Mouse (Mus musculus): ENCODE data around the gene C1qc. TPM values are rescaled to one million over a fixed set of nuclear protein-coding genes. Genes with fewer than 3 reads are reported as not detected.

Gene C1qc
- polyA plus RNA-seq, 1 experiment from 2014 or later, result 34.8 TPM

DNA sequence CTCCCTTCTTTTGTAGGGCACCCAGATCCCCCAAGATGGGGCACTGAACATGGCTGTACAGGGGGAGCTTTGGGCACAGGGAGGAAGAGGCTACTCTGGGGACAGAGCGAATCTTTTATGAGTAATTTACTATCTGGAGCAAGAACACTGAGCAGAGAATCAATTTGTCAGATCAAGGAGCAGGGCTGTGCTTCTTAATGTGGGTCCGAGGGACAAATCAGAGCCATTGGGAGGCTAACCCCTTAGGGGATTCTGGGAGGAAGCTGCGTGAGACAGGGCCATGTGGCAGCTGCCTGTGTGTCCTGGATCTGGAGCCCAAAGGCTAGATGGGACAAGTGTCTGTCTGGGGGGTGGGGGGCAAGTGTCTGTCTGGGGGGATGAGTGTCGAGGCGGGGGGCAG, 27.3 kb downstream of the C1qc start:
- Histone ChIP-seq H3K27me3 (peaks cover 9% of the 10 kb centered on the region), H3K36me3 (no peaks in the 10 kb centered on the region), H3K4me2 (no peak overlapping the region), H3K4me1 (peaks cover 14% of the 10 kb centered on the region), H3K9ac (no peak overlapping the region), H3K4me3 (no peak overlapping the region), H3K9me3 (no peaks in the 10 kb centered on the region), H3K27ac (no peak overlapping the region)
- ATAC-seq (ENCODE audit: insufficient number of reproducible peaks, low FRiP score, low TSS enrichment, low read depth), result no peak
- 58% methylated on average over 5 of the region's 5 CpGs for WGBS

DNA sequence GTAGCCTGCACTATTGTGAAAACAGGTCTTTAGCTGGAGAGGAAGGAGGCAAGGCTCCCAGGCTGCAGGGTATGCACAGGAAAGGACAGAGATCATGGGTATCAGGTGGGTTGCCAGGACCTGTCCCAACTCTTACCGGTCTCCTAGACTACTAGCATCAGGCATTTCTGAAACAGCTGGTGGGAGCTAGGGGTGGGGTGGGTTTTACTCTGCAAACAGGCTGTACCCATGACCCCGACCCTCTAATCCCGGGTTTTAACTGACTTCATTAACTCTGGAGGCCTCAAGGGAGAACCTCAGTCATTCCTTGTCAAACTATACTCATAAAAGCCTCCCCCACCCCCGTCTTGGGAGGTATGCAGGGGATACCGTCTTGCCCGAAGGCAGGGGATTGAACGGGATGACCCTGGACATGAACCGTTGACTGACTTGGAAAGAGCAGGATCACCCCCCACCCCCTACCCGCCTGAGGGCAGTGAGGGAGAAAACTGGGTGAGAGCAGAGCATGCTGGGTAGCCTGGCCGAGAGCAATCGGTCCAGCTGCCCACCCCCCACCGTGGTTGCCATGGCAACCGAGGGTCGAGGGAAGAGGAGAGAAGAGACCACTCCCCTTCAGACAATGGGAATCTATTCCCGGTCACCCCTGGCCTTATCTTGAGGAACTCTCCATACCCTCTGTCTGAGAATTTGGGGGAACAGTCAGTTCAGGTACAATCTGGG, 28.0 kb downstream of the C1qc start:
- WGBS, result 7% methylated on average over 15 of the region's 15 CpGs
- Histone ChIP-seq H3K27me3 (peaks cover 9% of the 10 kb centered on the region), H3K4me2 (no peak overlapping the region), H3K4me1 (peaks cover 14% of the 10 kb centered on the region), H3K36me3 (no peaks in the 10 kb centered on the region), H3K9ac (no peak overlapping the region), H3K9me3 (no peaks in the 10 kb centered on the region), H3K4me3 (no peak overlapping the region), H3K27ac (no peak overlapping the region)
- no peak for ATAC-seq (ENCODE audit: insufficient number of reproducible peaks, low FRiP score, low TSS enrichment, low read depth)

DNA sequence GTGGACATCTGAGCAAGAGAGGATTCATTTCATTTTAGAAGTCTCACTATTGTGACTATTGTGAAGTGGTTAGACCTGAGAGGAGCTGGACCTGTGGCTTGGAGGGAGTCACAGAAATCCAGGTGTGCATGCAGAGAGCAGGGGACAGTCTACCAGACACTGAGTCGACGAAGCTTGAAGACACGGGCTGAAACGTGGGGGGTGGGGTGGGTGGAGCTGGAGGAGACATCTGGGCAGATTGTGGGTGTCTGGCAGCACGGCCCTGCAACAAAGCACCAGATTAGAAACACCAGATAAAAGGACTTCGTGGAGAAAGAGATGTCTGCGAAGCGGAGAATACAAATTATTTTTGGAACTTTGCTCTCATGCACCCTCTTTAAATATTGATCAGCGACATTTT, 29.3 kb downstream of the C1qc start:
- Histone ChIP-seq H3K27me3 (peaks cover 9% of the 10 kb centered on the region), H3K9ac (no peak overlapping the region), H3K27ac (no peak overlapping the region), H3K9me3 (no peaks in the 10 kb centered on the region), H3K4me1 (peaks cover 14% of the 10 kb centered on the region), H3K4me2 (no peak overlapping the region), H3K36me3 (no peaks in the 10 kb centered on the region), H3K4me3 (no peak overlapping the region)
- WGBS, result 47% methylated on average over 9 of the region's 9 CpGs
- ATAC-seq (ENCODE audit: insufficient number of reproducible peaks, low FRiP score, low TSS enrichment, low read depth), result no peak

DNA sequence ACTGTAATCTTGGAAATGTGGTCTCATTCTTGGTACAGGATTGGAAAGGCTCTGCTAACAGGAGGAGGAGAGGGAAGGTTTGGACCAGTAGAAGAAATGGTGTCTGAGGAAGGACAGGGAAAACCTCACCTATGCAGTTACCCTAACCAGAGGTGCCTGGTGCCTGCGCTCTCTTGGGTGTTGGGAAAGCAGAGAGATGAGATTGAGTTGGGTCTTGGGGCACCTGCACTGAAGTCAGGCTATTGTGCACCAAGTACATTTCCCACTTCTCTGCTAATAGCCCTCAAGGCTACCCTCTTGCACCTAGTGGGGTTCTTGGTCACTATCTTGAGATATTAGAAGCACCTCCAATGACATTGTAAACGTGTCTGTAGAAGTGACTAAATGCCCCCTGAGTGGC, 30.5 kb downstream of the C1qc start:
- Histone ChIP-seq H3K27ac (no peak overlapping the region), H3K4me2 (no peak overlapping the region), H3K4me3 (no peak overlapping the region), H3K27me3 (peaks cover 9% of the 10 kb centered on the region), H3K9ac (no peak overlapping the region), H3K36me3 (no peaks in the 10 kb centered on the region), H3K9me3 (no peaks in the 10 kb centered on the region), H3K4me1 (peaks cover 14% of the 10 kb centered on the region)
- ATAC-seq (ENCODE audit: insufficient number of reproducible peaks, low FRiP score, low TSS enrichment, low read depth), result no peak
- 73% methylated on average over 2 of the region's 2 CpGs for WGBS

DNA sequence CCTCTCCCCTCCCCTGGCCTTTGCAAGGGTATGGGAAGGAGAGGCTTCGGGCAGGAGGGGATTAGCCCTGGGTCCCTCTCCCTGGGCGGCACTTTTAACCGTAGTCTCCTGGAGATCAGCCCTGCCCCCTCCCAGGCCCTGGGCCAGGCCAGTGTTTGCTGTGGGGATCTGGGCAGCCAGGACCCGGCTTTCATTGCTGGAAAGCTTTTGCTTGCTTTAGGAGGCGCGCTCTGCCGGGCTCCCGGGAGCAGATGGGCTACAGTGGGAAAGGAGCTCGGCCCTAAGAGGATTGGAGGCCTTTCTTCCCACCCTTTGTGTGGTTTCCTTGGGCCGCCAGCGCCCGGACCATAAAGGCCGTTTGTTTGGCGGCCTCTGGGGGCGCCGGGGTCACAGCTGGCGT, 31.1 kb downstream of the C1qc start:
- Histone ChIP-seq H3K36me3 (no peaks in the 10 kb centered on the region), H3K27me3 (peaks cover 9% of the 10 kb centered on the region), H3K4me2 (no peak overlapping the region), H3K9ac (no peak overlapping the region), H3K9me3 (no peaks in the 10 kb centered on the region), H3K27ac (no peak overlapping the region), H3K4me3 (no peak overlapping the region), H3K4me1 (peaks cover 14% of the 10 kb centered on the region)
- 12% methylated on average over 17 of the region's 17 CpGs for WGBS
- ATAC-seq (ENCODE audit: insufficient number of reproducible peaks, low FRiP score, low TSS enrichment, low read depth), result no peak

DNA sequence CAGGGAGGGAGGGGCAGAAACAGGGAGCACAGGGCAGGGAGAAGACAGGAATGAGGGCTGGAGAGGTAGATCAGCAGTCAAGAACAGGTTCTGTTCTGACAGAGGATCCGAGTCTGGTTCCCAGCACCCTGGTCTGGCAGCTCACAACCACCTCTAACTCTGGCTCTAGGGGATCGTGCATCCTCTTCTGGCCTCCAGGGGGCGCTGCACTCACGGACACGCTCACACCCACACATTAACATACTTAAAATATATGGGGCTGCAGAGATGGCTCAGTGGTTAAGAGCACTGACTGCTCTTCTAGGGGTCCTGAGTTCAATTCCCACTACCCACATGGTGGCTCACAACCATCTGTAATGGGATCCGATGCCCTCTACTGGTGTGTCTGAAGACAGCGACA, 32.8 kb downstream of the C1qc start:
- Histone ChIP-seq H3K27me3 (peaks cover 9% of the 10 kb centered on the region), H3K4me3 (no peak overlapping the region), H3K4me2 (no peak overlapping the region), H3K9ac (no peak overlapping the region), H3K27ac (no peak overlapping the region), H3K4me1 (peaks cover 13% of the 10 kb centered on the region), H3K36me3 (no peaks in the 10 kb centered on the region), H3K9me3 (no peaks in the 10 kb centered on the region)
- no peak for ATAC-seq (ENCODE audit: insufficient number of reproducible peaks, low FRiP score, low TSS enrichment, low read depth)
- WGBS, result 86% methylated on average over 7 of the region's 7 CpGs

DNA sequence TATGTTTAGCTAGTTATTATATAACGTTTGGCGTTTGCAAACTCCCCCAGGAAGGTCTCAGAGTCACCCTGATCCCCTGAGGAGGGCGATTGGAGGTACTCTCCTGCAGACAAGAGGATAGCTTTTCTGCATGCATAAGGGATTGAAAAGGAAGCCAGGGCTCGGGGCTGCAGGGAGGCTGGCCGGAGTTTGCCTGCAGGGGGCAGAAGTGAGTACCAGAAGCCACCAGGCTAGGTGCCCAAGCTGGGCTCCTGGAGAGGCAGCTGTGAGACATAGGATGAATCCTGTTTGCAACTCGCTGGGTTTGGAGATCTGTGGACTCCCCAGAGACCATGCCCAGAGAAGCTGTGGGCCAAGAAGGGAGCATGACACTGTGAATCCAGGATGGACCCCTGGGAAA, 37.8 kb downstream of the C1qc start:
- no peaks in the 10 kb centered on the region for H3K4me1 ChIP-seq

DNA sequence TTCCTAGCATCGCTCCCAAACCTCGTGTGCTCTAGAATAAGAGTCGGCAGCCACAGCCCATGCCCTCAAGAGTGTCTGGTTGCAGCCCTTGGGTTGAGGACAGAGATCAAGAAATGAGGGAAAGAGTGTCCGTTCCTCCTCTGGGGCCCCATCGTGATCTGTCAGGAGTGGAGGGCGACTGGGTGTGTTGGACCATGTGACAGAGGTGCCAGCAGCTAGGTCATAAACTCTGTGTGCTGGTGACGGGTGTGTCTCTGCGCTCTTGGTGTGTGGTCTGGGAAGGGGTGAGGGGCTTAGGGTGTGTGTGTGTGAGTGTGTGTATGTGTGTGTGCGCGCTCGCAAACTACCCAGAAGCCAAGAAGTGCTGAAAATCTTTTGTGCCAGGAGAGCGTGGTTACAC, 39.9 kb downstream of the C1qc start:
- Histone ChIP-seq H3K36me3 (no peaks in the 10 kb centered on the region), H3K9me3 (no peaks in the 10 kb centered on the region), H3K4me3 (no peak overlapping the region), H3K27me3 (no peaks in the 10 kb centered on the region), H3K9ac (no peak overlapping the region), H3K27ac (no peak overlapping the region), H3K4me2 (no peak overlapping the region), H3K4me1 (no peaks in the 10 kb centered on the region)
- WGBS, result 57% methylated on average over 12 of the region's 12 CpGs
- no peak for ATAC-seq (ENCODE audit: insufficient number of reproducible peaks, low FRiP score, low TSS enrichment, low read depth)

More for the DNA sequence above, 37.8 kb downstream of the C1qc start:
- WGBS, result 37% methylated on average over 6 of the region's 6 CpGs
- H3K27me3 ChIP-seq, result no peaks in the 10 kb centered on the region
- H3K4me2 ChIP-seq, result no peak overlapping the region
- H3K36me3 ChIP-seq, result no peaks in the 10 kb centered on the region
- H3K27ac ChIP-seq, result no peak overlapping the region
- H3K9ac ChIP-seq, result no peak overlapping the region
- H3K4me3 ChIP-seq, result no peak overlapping the region
- no peaks in the 10 kb centered on the region for H3K9me3 ChIP-seq
- ATAC-seq (ENCODE audit: insufficient number of reproducible peaks, low FRiP score, low TSS enrichment, low read depth), result no peak

DNA sequence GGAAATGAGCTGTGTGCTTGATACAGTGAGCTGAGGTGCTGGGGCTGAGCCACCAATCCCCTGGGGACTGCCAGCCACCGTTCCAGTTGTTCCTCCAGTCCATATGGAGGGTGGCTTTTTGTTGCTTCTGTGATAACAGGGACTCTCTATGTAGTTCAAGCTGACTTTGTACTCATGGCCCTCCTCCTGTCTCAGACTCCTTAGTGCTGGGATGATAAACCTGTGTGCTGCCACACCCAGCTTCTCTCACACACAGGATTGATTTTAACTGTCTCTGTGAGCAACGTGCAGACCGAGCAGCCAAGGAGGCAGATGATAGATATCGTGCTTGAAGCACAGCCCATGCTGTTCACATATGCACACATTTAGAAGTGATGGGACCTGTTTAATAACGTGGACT, 40.7 kb downstream of the C1qc start:
- H3K4me2 ChIP-seq, result no peak overlapping the region
- no peak for ATAC-seq (ENCODE audit: insufficient number of reproducible peaks, low FRiP score, low TSS enrichment, low read depth)
- H3K9ac ChIP-seq, result no peak overlapping the region
- H3K4me3 ChIP-seq, result no peak overlapping the region
- no peak overlapping the region for H3K27ac ChIP-seq
- no peaks in the 10 kb centered on the region for H3K4me1 ChIP-seq
- no peaks in the 10 kb centered on the region for H3K36me3 ChIP-seq
- 43% methylated on average over 5 of the region's 5 CpGs for WGBS
- no peaks in the 10 kb centered on the region for H3K9me3 ChIP-seq
- no peaks in the 10 kb centered on the region for H3K27me3 ChIP-seq

DNA sequence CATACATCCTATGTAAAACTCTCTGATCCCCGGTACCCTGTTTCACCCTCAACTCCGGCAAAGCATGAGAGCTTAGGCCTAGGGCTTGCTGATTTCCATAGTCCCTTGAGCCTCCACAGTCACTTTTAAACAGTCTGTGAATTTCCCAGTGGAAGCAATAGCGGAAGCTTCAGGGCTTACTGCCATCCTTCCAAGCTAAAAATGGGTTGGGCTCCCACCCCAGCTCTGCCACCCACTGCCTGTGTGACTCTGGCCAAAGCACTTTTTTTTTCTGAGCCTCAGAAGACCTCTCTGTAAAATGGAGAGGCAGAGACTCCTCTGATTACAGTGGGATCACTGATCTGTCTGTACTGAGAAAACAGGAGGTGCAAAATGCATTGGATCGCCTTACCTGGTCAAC, 44.3 kb downstream of the C1qc start:
- H3K4me1 ChIP-seq, result no peaks in the 10 kb centered on the region
- H3K27me3 ChIP-seq, result no peaks in the 10 kb centered on the region
- H3K27ac ChIP-seq, result no peak overlapping the region
- ATAC-seq (ENCODE audit: insufficient number of reproducible peaks, low FRiP score, low TSS enrichment, low read depth), result no peak
- H3K36me3 ChIP-seq, result no peaks in the 10 kb centered on the region
- no peak overlapping the region for H3K9ac ChIP-seq
- H3K9me3 ChIP-seq, result no peaks in the 10 kb centered on the region
- no peak overlapping the region for H3K4me2 ChIP-seq
- H3K4me3 ChIP-seq, result no peak overlapping the region
- WGBS, result 51% methylated on average over 4 of the region's 4 CpGs

DNA sequence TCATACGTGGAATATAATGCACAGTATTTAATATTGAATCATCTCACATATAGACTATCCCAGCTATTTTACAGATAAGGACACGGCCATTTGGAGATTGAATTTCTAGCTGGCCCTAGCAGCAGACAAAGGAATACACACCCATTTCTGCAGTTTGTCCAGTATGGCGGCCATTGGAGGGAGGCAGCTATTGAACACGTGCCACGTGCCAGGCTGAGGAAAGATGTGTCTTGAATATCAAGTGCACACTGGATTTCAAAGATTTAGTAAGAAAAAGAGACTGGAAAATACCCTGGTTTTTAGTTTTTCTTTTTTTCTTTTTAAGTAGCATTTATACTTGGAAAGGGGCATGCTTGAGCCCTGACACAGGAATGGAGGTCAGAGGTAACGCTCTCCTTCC, 45.7 kb downstream of the C1qc start:
- Histone ChIP-seq H3K27me3 (no peaks in the 10 kb centered on the region), H3K4me3 (no peak overlapping the region), H3K4me2 (no peak overlapping the region), H3K27ac (no peak overlapping the region), H3K9ac (no peak overlapping the region), H3K4me1 (no peaks in the 10 kb centered on the region), H3K9me3 (no peaks in the 10 kb centered on the region), H3K36me3 (no peaks in the 10 kb centered on the region)
- no peak for ATAC-seq (ENCODE audit: insufficient number of reproducible peaks, low FRiP score, low TSS enrichment, low read depth)
- WGBS, result 80% methylated on average over 6 of the region's 6 CpGs

DNA sequence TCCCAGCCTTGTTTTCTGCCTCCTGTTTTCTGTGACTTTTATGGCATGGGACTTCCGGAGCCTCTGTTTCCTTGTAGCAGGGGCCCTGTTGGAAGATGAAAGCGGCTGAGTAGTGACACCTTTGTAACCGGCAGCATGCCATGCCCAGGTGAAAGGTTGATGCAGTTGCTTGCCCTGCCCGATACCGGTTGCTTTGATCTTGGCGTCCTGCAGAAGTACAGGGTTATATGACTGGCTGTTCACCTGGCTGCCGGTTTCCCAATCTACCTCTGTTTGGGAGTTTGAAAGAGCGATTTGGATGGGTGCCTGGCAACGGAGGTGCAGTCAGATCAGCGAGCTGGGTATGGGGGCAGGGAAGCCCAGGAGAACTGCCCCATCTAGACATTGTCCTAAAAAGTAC, 50.1 kb downstream of the C1qc start:
- Histone ChIP-seq H3K36me3 (no peaks in the 10 kb centered on the region), H3K27me3 (peaks cover 15% of the 10 kb centered on the region), H3K4me3 (no peak overlapping the region), H3K9ac (no peak overlapping the region), H3K27ac (no peak overlapping the region), H3K4me2 (no peak overlapping the region), H3K9me3 (no peaks in the 10 kb centered on the region), H3K4me1 (peaks cover under 1% of the 10 kb centered on the region; the same call in 1 of the 2 replicates)
- ATAC-seq (ENCODE audit: insufficient number of reproducible peaks, low FRiP score, low TSS enrichment, low read depth), result no peak
- 58% methylated on average over 10 of the region's 10 CpGs for WGBS

DNA sequence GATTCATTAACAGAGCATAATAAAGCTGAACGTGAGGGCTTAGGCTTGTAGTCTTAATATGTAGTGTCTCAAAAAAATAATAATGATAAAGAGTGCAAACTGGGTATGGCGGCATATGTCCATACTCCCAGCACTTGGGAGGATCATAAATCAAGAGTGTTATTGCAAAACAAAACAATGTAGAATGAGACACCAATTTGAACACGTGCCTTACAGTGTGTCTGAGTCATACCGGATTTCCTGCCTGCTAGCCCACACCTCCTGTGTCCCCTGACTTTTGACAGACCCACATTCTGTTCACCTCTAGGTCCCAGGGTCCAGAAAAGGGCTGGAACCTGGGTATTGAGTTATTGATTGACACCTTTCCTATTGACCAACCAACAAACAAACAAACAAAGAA, 50.8 kb downstream of the C1qc start:
- Histone ChIP-seq H3K27ac (no peak overlapping the region), H3K36me3 (no peaks in the 10 kb centered on the region), H3K27me3 (peaks cover 19% of the 10 kb centered on the region), H3K9ac (no peak overlapping the region), H3K4me2 (no peak overlapping the region), H3K4me3 (no peak overlapping the region), H3K9me3 (no peaks in the 10 kb centered on the region), H3K4me1 (peaks cover 7% of the 10 kb centered on the region; the same call in 1 of the 2 replicates)
- no peak for ATAC-seq (ENCODE audit: insufficient number of reproducible peaks, low FRiP score, low TSS enrichment, low read depth)
- WGBS, result 61% methylated on average over 4 of the region's 4 CpGs
